Mouse (Mus musculus) neural tube, embryonic 14.5 days (tissue): Measurements from ENCODE around the gene Mybph. TPM values are rescaled to one million over a fixed set of nuclear protein-coding genes. Genes with fewer than 3 reads are reported as not detected.

Experiments
- ATAC-seq: fragments of 200-750 bp; cut with Nextera tagmentation; 2 replicates; pipeline ENCODE4 v1.8.0; 2017; ENCODE audit warnings: low read depth, mild to moderate bottlenecking, moderate TSS enrichment, moderate library complexity
- H3K27ac ChIP-seq: fragments of 300-500 bp; sonication (generic); 2 replicates; pipeline ENCODE4 v1.5.1; 2014; ENCODE audit warnings: low read depth, mild to moderate bottlenecking, control low read depth, low read length, moderate library complexity, mixed read lengths
- H3K27me3 ChIP-seq: fragments of 300-500 bp; sonication (generic); 2 replicates; pipeline ENCODE4 v1.6.1; 2014; ENCODE audit warnings: low read length; ENCODE audit not compliant: control insufficient read depth, insufficient read depth
- H3K36me3 ChIP-seq: fragments of 300-500 bp; sonication (generic); 2 replicates; pipeline ENCODE4 v1.6.1; 2014; ENCODE audit warnings: low read length, mixed read lengths; ENCODE audit not compliant: control insufficient read depth, insufficient read depth
- H3K4me1 ChIP-seq: fragments of 300-500 bp; sonication (generic); 2 replicates; pipeline ENCODE4 v1.6.1; 2014; ENCODE audit warnings: low read length; ENCODE audit not compliant: control insufficient read depth, insufficient read depth
- H3K4me2 ChIP-seq: fragments of 300-500 bp; sonication (generic); 2 replicates; pipeline ENCODE4 v1.6.1; 2014; ENCODE audit warnings: mild to moderate bottlenecking, low read depth, low read length, control low read depth
- H3K4me3 ChIP-seq: fragments of 300-500 bp; sonication (generic); 2 replicates; pipeline ENCODE4 v1.5.1; 2014; ENCODE audit warnings: low read depth, low read length, control low read depth, mixed read lengths
- H3K9ac ChIP-seq: fragments of 300-500 bp; sonication (generic); replicated peaks from 2 replicates; pipeline ENCODE4 v1.6.1; 2014; ENCODE audit warnings: low read depth, mild to moderate bottlenecking, control low read depth, low read length, mixed read lengths
- H3K9me3 ChIP-seq: fragments of 300-500 bp; sonication (generic); 2 replicates; pipeline ENCODE4 v1.6.1; 2016; ENCODE audit warnings: low read length; ENCODE audit not compliant: control insufficient read depth
- WGBS: fragments of 180-500 bp; shearing (Covaris S2); extraction: QIAGEN DNeasy Blood & Tissue Kit; methylation state at CpG from one replicate; pipeline ENCODE4 v1.1.7; 2014; 5-methylcytosine and 5-hydroxymethylcytosine counted together
- polyA plus RNA-seq: library from polyadenylated mRNA; unstranded; fragments of >200 nt; fragmentation: Nextera tagmentation; extraction: Ambion mirVana; gene quantifications from 2 replicates; pipeline ENCODE4 v1.2.1, GENCODE M21; 2014

Mybph gene
- 0.33 and 0.35 TPM in 2 replicates for polyA plus RNA-seq

GRCm38 (mm10) chr1:134193126-134193525 lies at the start of gene Mybph:
Gene Mybph (plus strand): TSS chr1:134193448.
- ATAC-seq: no peak
- H3K4me1 ChIP-seq: peaks cover 12% of the 10 kb centered on the region
- H3K27me3 ChIP-seq: no peaks in the 10 kb centered on the region
- H3K4me2 ChIP-seq: no peak within 1 kb of the TSS
- H3K9ac ChIP-seq: no peak within 1 kb of the TSS
- WGBS: 78% methylated on average over 1 of the region's 1 CpGs
- no peak within 1 kb of the TSS for H3K4me3 ChIP-seq
- no peak within 1 kb of the TSS for H3K27ac ChIP-seq
- H3K9me3 ChIP-seq: no peaks in the 10 kb centered on the region
- no peaks in the 10 kb centered on the region for H3K36me3 ChIP-seq

DNA sequence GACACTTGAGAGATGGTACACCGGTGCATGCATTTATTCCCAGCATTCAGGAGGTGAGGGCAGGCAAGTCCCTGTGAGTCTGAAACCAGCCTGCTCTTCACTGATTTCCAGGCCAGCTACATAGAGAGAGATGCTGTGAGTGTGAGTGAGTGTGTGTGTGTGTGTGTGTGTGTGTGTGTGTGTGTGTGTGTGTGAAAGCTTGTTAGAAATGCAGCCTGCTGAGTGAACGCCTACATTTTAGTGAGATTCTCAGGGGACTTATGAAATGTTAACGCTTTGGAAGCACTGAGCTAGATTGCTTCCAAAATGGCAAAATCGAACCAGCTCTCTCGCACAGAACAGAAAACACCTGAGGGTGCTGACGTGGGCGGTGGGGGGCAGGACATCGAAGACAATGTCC lies 47.2 kb upstream of the Mybph start:
- Histone ChIP-seq H3K4me3 (no peak overlapping the region), H3K27ac (no peak overlapping the region), H3K4me2 (no peak overlapping the region), H3K27me3 (no peaks in the 10 kb centered on the region), H3K36me3 (no peaks in the 10 kb centered on the region), H3K4me1 (peaks cover 14% of the 10 kb centered on the region), H3K9me3 (no peaks in the 10 kb centered on the region), H3K9ac (no peak overlapping the region)
- no peak for ATAC-seq
- 63% methylated on average over 8 of the region's 8 CpGs for WGBS

DNA sequence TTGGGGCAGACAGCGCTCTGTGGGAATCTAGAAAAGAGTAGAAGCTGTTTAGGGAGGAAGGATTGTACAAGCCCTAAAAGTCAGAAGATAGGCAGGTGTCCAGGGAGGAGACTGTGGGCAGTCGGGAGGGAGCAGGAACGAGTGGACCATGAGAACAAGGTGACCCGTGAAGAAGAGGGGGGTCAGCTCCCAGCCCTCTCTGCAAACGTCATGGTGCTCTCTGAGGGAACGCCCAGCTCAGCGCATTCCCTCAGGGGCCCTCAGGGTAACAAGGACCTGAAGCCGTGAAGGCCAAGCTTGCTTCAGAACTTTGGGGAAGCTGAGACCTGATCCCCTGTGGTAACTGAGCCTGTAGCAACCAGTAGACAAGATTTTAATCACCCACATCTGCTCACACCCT lies 43.2 kb upstream of the Mybph start:
- no peak overlapping the region for H3K27ac ChIP-seq
- WGBS: 75% methylated on average over 8 of the region's 8 CpGs
- ATAC-seq: no peak
- H3K9me3 ChIP-seq: no peaks in the 10 kb centered on the region
- no peak overlapping the region for H3K4me3 ChIP-seq
- H3K4me2 ChIP-seq: no peak overlapping the region
- no peaks in the 10 kb centered on the region for H3K36me3 ChIP-seq
- no peaks in the 10 kb centered on the region for H3K27me3 ChIP-seq
- H3K4me1 ChIP-seq: no peaks in the 10 kb centered on the region
- H3K9ac ChIP-seq: no peak overlapping the region

DNA sequence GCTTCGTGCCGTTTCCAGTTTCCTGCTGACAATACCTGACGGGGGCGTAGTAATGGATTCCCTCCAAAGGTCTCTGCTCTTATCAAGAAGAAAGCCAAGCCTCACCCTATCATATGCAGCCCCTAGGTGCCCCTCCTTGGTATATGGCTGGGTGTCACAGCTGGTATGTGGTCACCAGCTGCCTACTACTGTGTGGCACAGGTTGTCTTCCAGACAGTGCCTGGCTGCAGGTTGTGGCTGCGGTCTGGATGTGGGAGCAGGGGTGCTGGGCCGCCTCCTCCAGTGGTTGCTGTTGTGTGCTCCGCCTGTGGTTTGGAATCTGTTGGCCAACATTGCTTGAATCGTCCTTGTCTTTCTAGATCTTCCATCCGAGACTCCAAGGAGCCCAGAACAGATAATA lies 42.5 kb upstream of the Mybph start:
- ATAC-seq: no peak; the same call in 1 of the 2 replicates
- H3K9me3 ChIP-seq: no peaks in the 10 kb centered on the region
- 93% methylated on average over 9 of the region's 9 CpGs for WGBS
- no peak overlapping the region for H3K27ac ChIP-seq
- H3K9ac ChIP-seq: no peak overlapping the region
- no peaks in the 10 kb centered on the region for H3K27me3 ChIP-seq
- H3K36me3 ChIP-seq: no peaks in the 10 kb centered on the region
- no peaks in the 10 kb centered on the region for H3K4me1 ChIP-seq
- no peak overlapping the region for H3K4me3 ChIP-seq
- no peak overlapping the region for H3K4me2 ChIP-seq

DNA sequence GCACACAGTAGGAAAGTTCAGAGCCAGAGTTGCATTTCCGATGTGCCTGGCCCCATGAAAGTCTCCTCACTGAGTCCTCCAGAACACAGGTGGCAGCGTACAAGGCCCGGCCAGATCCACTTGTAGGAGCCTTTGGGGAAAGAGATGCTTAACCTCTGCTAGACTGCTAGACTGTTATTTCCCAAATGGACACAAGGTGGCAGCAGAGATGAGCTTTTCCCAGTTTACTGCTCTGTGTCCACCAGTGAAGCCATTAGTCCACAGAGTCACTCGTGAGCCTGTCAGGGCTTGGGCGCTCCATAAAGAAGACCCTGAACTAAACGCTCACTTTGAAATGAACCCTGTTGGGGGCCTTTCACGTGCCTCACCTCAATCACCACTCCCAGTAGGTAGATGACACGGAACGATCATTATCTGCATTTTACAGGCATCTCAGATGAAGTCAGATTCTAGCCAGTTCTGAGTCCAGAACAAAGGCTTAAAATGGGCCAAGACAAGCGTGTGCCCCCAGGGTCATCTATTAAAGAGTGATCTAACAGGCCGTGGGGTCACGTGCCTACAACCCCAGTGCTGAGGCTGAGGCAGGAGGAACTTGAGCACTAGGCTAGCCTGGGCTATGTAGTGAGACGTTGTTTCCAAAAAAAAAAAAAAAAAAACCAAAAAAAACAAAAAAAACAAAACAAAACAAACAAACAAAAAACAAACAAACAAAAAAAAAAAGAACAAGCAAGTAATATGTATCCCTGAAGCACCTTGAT lies 41.4 kb upstream of the Mybph start:
- Histone ChIP-seq H3K4me3 (no peak overlapping the region), H3K9me3 (no peaks in the 10 kb centered on the region), H3K9ac (no peak overlapping the region), H3K27me3 (no peaks in the 10 kb centered on the region), H3K27ac (no peak overlapping the region), H3K4me1 (no peaks in the 10 kb centered on the region), H3K4me2 (no peak overlapping the region), H3K36me3 (no peaks in the 10 kb centered on the region)
- 31% methylated on average over 13 of the region's 13 CpGs for WGBS
- ATAC-seq: peak; percentile 81; the same call in 1 of the 2 replicates

- no peaks in the 10 kb centered on the region for H3K4me1 ChIP-seq
- 80% methylated on average over 21 of the region's 21 CpGs for WGBS
Observed at GRCm38 (mm10) chr1:134152626-134153590, 40.3 kb upstream of the Mybph start.

GRCm38 (mm10) chr1:134154121-134154520 lies 39.1 kb upstream of the Mybph start:
- ATAC-seq: no peak

More at GRCm38 (mm10) chr1:134152626-134153590, 40.3 kb upstream of the Mybph start:
- Histone ChIP-seq H3K9me3 (no peaks in the 10 kb centered on the region), H3K27me3 (no peaks in the 10 kb centered on the region), H3K9ac (no peak overlapping the region), H3K27ac (no peak overlapping the region), H3K4me3 (no peak overlapping the region), H3K36me3 (no peaks in the 10 kb centered on the region), H3K4me2 (no peak overlapping the region)
- no peak for ATAC-seq

GRCm38 (mm10) chr1:134154655-134155054 lies 38.6 kb upstream of the Mybph start:
- H3K4me3 ChIP-seq: no peak overlapping the region
- H3K9ac ChIP-seq: no peak overlapping the region
- 63% methylated on average over 3 of the region's 3 CpGs for WGBS
- no peaks in the 10 kb centered on the region for H3K9me3 ChIP-seq
- no peaks in the 10 kb centered on the region for H3K36me3 ChIP-seq
- H3K27me3 ChIP-seq: no peaks in the 10 kb centered on the region
- no peaks in the 10 kb centered on the region for H3K4me1 ChIP-seq
- ATAC-seq: no peak
- no peak overlapping the region for H3K27ac ChIP-seq
- H3K4me2 ChIP-seq: no peak overlapping the region

More at GRCm38 (mm10) chr1:134154121-134154520, 39.1 kb upstream of the Mybph start:
- Histone ChIP-seq H3K27me3 (no peaks in the 10 kb centered on the region), H3K36me3 (no peaks in the 10 kb centered on the region), H3K9me3 (no peaks in the 10 kb centered on the region), H3K27ac (no peak overlapping the region), H3K4me2 (no peak overlapping the region), H3K4me3 (no peak overlapping the region), H3K9ac (no peak overlapping the region), H3K4me1 (no peaks in the 10 kb centered on the region)
- 90% methylated on average over 3 of the region's 3 CpGs for WGBS

- WGBS: 88% methylated on average over 3 of the region's 3 CpGs
Observed at GRCm38 (mm10) chr1:134160404-134160803, 32.8 kb upstream of the Mybph start.

More at GRCm38 (mm10) chr1:134160404-134160803, 32.8 kb upstream of the Mybph start:
- Histone ChIP-seq H3K4me2 (no peak overlapping the region), H3K4me3 (no peak overlapping the region), H3K9me3 (no peaks in the 10 kb centered on the region), H3K4me1 (no peaks in the 10 kb centered on the region), H3K9ac (no peak overlapping the region), H3K27ac (no peak overlapping the region), H3K36me3 (no peaks in the 10 kb centered on the region), H3K27me3 (no peaks in the 10 kb centered on the region)
- ATAC-seq: no peak
